Mouse (Mus musculus) thymus, adult 2 months (tissue): ENCODE results near the gene Ttc21a.

Experiments used
- CTCF ChIP-seq: fragments of 200-500 bp; IDR thresholded peaks from 2 replicates; pipeline ENCODE4 v1.5.1; 2012; ENCODE audit warnings: mild to moderate bottlenecking, control low read depth, low read length, moderate library complexity, borderline replicate concordance; ENCODE audit not compliant: control insufficient read depth, poor library complexity, insufficient read depth; ENCODE audit errors: extremely low read depth
- POLR2A ChIP-seq: fragments of 200-500 bp; IDR thresholded peaks from 2 replicates; pipeline ENCODE4 v1.6.1; 2012; ENCODE audit warnings: mild to moderate bottlenecking, low read length, control low read depth, moderate library complexity; ENCODE audit not compliant: control insufficient read depth, poor library complexity, insufficient read depth; ENCODE audit errors: extremely low read depth

GRCm38 (mm10) chr9:119923462-119923861 is 13.9 kb upstream of the Ttc21a start:
- no peak for TF ChIP-seq CTCF
- no peak for TF ChIP-seq POLR2A
